Mouse (Mus musculus) embryonic facial prominence, embryonic 10.5 days (tissue): Measurements from ENCODE around the gene Rasl12. TPM values are rescaled to one million over a fixed set of nuclear protein-coding genes. Genes with fewer than 3 reads are reported as not detected.

ENCODE experiments used
- DNase-seq: peaks from one replicate; pipeline ENCODE4 v3.0.0-alpha.2; 2017; ENCODE audit warnings: low spot score
- H3K27ac ChIP-seq: fragments of 300-500 bp; sonication (generic); replicated peaks from 2 replicates; pipeline ENCODE4 v1.5.1; 2016; ENCODE audit warnings: mild to moderate bottlenecking
- H3K27me3 ChIP-seq: fragments of 300-500 bp; sonication (generic); replicated peaks from 2 replicates; pipeline ENCODE4 v1.6.1; 2016; ENCODE audit warnings: low read depth, mild to moderate bottlenecking; ENCODE audit not compliant: poor library complexity, severe bottlenecking
- H3K36me3 ChIP-seq: fragments of 300-500 bp; sonication (generic); replicated peaks from 2 replicates; pipeline ENCODE4 v1.6.1; 2016; ENCODE audit warnings: mild to moderate bottlenecking, moderate library complexity
- H3K4me1 ChIP-seq: fragments of 300-500 bp; sonication (generic); 2 replicates; pipeline ENCODE4 v1.6.1; 2016
- H3K4me3 ChIP-seq: fragments of 300-500 bp; sonication (generic); 2 replicates; pipeline ENCODE4 v1.5.1; 2016; ENCODE audit warnings: mild to moderate bottlenecking, moderate library complexity
- H3K9me3 ChIP-seq: fragments of 300-500 bp; sonication (generic); 2 replicates; pipeline ENCODE4 v1.6.1; 2016; ENCODE audit warnings: mild to moderate bottlenecking
- WGBS: fragments of 180-500 bp; shearing (Covaris S2); methylation state at CpG from one replicate; pipeline ENCODE4 v1.1.7; 2016; 5-methylcytosine and 5-hydroxymethylcytosine counted together
- polyA plus RNA-seq: library from polyadenylated mRNA; unstranded; fragments of >200 nt; fragmentation: Nextera tagmentation; extraction: Ambion mirVana; gene quantifications from 2 replicates; pipeline ENCODE4 v1.2.1, GENCODE M21; 2016

Gene Rasl12
- 7.6 and 8.3 TPM in 2 replicates for polyA plus RNA-seq

GRCm38 (mm10) chr9:65398279-65398678 lies at the start of gene Rasl12:
Gene Rasl12, plus strand, starts transcription at chr9:65398506.
- peak within 1 kb of the TSS; percentile 85 for H3K27ac ChIP-seq

GRCm38 (mm10) chr9:65353251-65353650 lies 45.1 kb upstream of the Rasl12 start:
- no peak for DNase-seq
- H3K27me3 ChIP-seq = no peaks in the 10 kb centered on the region
- no peak overlapping the region for H3K4me3 ChIP-seq
- H3K4me1 ChIP-seq = 0 out of 2 replicates have a peak, but pooled peaks cover 6% of the 10 kb centered on the region
- no peak overlapping the region for H3K27ac ChIP-seq
- peaks cover 44% of the 10 kb centered on the region for H3K36me3 ChIP-seq
- 88% methylated on average over 5 of the region's 5 CpGs for WGBS
- no peaks in the 10 kb centered on the region for H3K9me3 ChIP-seq

More at GRCm38 (mm10) chr9:65398279-65398678, at the start of gene Rasl12:
- peak; percentile 89 for DNase-seq
- peak within 1 kb of the TSS; percentile 75 for H3K4me3 ChIP-seq
- peaks cover 15% of the 10 kb centered on the region for H3K4me1 ChIP-seq
- H3K27me3 ChIP-seq = peaks cover 37% of the 10 kb centered on the region
- WGBS = under 1% methylated on average over 24 of the region's 24 CpGs
- no peaks in the 10 kb centered on the region for H3K36me3 ChIP-seq
- no peaks in the 10 kb centered on the region for H3K9me3 ChIP-seq

- H3K27me3 ChIP-seq = no peaks in the 10 kb centered on the region
- 83% methylated on average over 7 of the region's 7 CpGs for WGBS
- no peak for DNase-seq
- no peak overlapping the region for H3K4me3 ChIP-seq
- H3K4me1 ChIP-seq = no peaks in the 10 kb centered on the region
- no peak overlapping the region for H3K27ac ChIP-seq
- H3K9me3 ChIP-seq = no peaks in the 10 kb centered on the region
- peaks cover 78% of the 10 kb centered on the region for H3K36me3 ChIP-seq
Observed at GRCm38 (mm10) chr9:65356561-65356960, 41.7 kb upstream of the Rasl12 start.

GRCm38 (mm10) chr9:65356971-65357370 lies 41.3 kb upstream of the Rasl12 start:
- no peaks in the 10 kb centered on the region for H3K27me3 ChIP-seq
- no peak overlapping the region for H3K27ac ChIP-seq
- 89% methylated on average over 2 of the region's 2 CpGs for whole genome bisulfite sequencing
- H3K4me1 ChIP-seq = no peaks in the 10 kb centered on the region
- H3K36me3 ChIP-seq = peaks cover 82% of the 10 kb centered on the region
- no peak overlapping the region for H3K4me3 ChIP-seq
- H3K9me3 ChIP-seq = no peaks in the 10 kb centered on the region
- no peak for DNase-seq

- no peak overlapping the region for H3K4me3 ChIP-seq
- DNase-seq = no peak
- H3K27ac ChIP-seq = no peak overlapping the region
- no peaks in the 10 kb centered on the region for H3K27me3 ChIP-seq
- peaks cover 92% of the 10 kb centered on the region for H3K36me3 ChIP-seq
- H3K4me1 ChIP-seq = 0 out of 2 replicates have a peak, but pooled peaks cover 5% of the 10 kb centered on the region
- no peaks in the 10 kb centered on the region for H3K9me3 ChIP-seq
- WGBS = 84% methylated on average over 1 of the region's 1 CpGs
Observed at GRCm38 (mm10) chr9:65358956-65359480, 39.3 kb upstream of the Rasl12 start.

GRCm38 (mm10) chr9:65360641-65361448 lies 37.5 kb upstream of the Rasl12 start, which contains the start of gene Ubap1l:
Gene Ubap1l, plus strand, starts transcription at chr9:65361041.
- H3K27ac ChIP-seq = no peak within 1 kb of the TSS
- H3K36me3 ChIP-seq = peaks cover 86% of the 10 kb centered on the region
- no peaks in the 10 kb centered on the region for H3K27me3 ChIP-seq
- H3K9me3 ChIP-seq = no peaks in the 10 kb centered on the region
- WGBS = 92% methylated on average over 16 of the region's 16 CpGs
- H3K4me1 ChIP-seq = 0 out of 2 replicates have a peak, but pooled peaks cover 5% of the 10 kb centered on the region
- H3K4me3 ChIP-seq = no peak within 1 kb of the TSS
- no peak for DNase-seq

- H3K4me1 ChIP-seq = 0 out of 2 replicates have a peak, but pooled peaks cover 5% of the 10 kb centered on the region
- peak; percentile 24 for DNase-seq
- 66% methylated on average over 9 of the region's 9 CpGs for WGBS
- no peaks in the 10 kb centered on the region for H3K9me3 ChIP-seq
- no peak overlapping the region for H3K27ac ChIP-seq
- H3K36me3 ChIP-seq = peaks cover 64% of the 10 kb centered on the region
- no peaks in the 10 kb centered on the region for H3K27me3 ChIP-seq
- H3K4me3 ChIP-seq = no peak overlapping the region
Observed at GRCm38 (mm10) chr9:65363684-65364083, 34.6 kb upstream of the Rasl12 start.

GRCm38 (mm10) chr9:65365721-65366120 lies 32.6 kb upstream of the Rasl12 start:
- Histone ChIP-seq H3K9me3 (no peaks in the 10 kb centered on the region), H3K4me1 (0 out of 2 replicates have a peak, but pooled peaks cover 5% of the 10 kb centered on the region), H3K27ac (no peak overlapping the region), H3K27me3 (no peaks in the 10 kb centered on the region), H3K4me3 (no peak overlapping the region), H3K36me3 (peaks cover 47% of the 10 kb centered on the region)
- 90% methylated on average over 7 of the region's 7 CpGs for WGBS
- no peak for DNase-seq

GRCm38 (mm10) chr9:65371756-65372155 lies 26.6 kb upstream of the Rasl12 start:
- no peak overlapping the region for H3K27ac ChIP-seq
- H3K27me3 ChIP-seq = no peaks in the 10 kb centered on the region
- 78% methylated on average over 24 of the region's 24 CpGs for WGBS
- 0 out of 2 replicates have a peak, but pooled peaks cover 4% of the 10 kb centered on the region for H3K4me1 ChIP-seq
- peaks cover 29% of the 10 kb centered on the region; the same call in 1 of the 2 replicates for H3K36me3 ChIP-seq
- no peaks in the 10 kb centered on the region for H3K9me3 ChIP-seq
- H3K4me3 ChIP-seq = no peak overlapping the region
- DNase-seq = no peak

GRCm38 (mm10) chr9:65372449-65372848 lies 25.9 kb upstream of the Rasl12 start:
- Histone ChIP-seq H3K36me3 (peaks cover 33% of the 10 kb centered on the region), H3K9me3 (no peaks in the 10 kb centered on the region), H3K4me1 (0 out of 2 replicates have a peak, but pooled peaks cover 6% of the 10 kb centered on the region), H3K27ac (no peak overlapping the region), H3K4me3 (no peak overlapping the region), H3K27me3 (no peaks in the 10 kb centered on the region)
- DNase-seq = no peak
- WGBS = 75% methylated on average over 4 of the region's 4 CpGs

- H3K4me1 ChIP-seq = 0 out of 2 replicates have a peak, but pooled peaks cover 6% of the 10 kb centered on the region
- H3K27ac ChIP-seq = 0 out of 2 replicates have a peak overlapping the region, but pooled peaks have one; percentile 24
- H3K27me3 ChIP-seq = no peaks in the 10 kb centered on the region
- peaks cover 37% of the 10 kb centered on the region for H3K36me3 ChIP-seq
- H3K4me3 ChIP-seq = no peak overlapping the region
- no peaks in the 10 kb centered on the region for H3K9me3 ChIP-seq
- 79% methylated on average over 5 of the region's 5 CpGs for WGBS
- DNase-seq = no peak
Observed at GRCm38 (mm10) chr9:65374468-65375162, 23.7 kb upstream of the Rasl12 start.

GRCm38 (mm10) chr9:65375163-65375934 lies 23.0 kb upstream of the Rasl12 start:
- Histone ChIP-seq H3K4me3 (no peak overlapping the region), H3K27me3 (no peaks in the 10 kb centered on the region), H3K36me3 (peaks cover 37% of the 10 kb centered on the region), H3K27ac (no peak overlapping the region), H3K9me3 (no peaks in the 10 kb centered on the region), H3K4me1 (0 out of 2 replicates have a peak, but pooled peaks cover 6% of the 10 kb centered on the region)
- DNase-seq = no peak
- WGBS = 86% methylated on average over 9 of the region's 9 CpGs
